Mouse (Mus musculus) embryonic facial prominence, embryonic 13.5 days (tissue): ENCODE measurements around the gene Prickle2. TPM values are rescaled to one million over a fixed set of nuclear protein-coding genes. Genes with fewer than 3 reads are reported as not detected.

Experiments used
- ATAC-seq: fragments of 200-750 bp; cut with Nextera tagmentation; 2 replicates; pipeline ENCODE4 v1.8.0; 2017; ENCODE audit warnings: low read depth; ENCODE audit not compliant: insufficient number of reproducible peaks, insufficient read depth, low FRiP score, low TSS enrichment
- H3K27ac ChIP-seq: fragments of 300-500 bp; sonication (generic); 2 replicates; pipeline ENCODE4 v1.5.1; 2015; ENCODE audit warnings: moderate library complexity, mild to moderate bottlenecking, inconsistent platforms
- H3K27me3 ChIP-seq: fragments of 300-500 bp; sonication (generic); 2 replicates; pipeline ENCODE4 v1.6.1; 2015; ENCODE audit warnings: mild to moderate bottlenecking, inconsistent platforms
- H3K36me3 ChIP-seq: fragments of 300-500 bp; sonication (generic); 2 replicates; pipeline ENCODE4 v1.6.1; 2015; ENCODE audit warnings: mild to moderate bottlenecking, inconsistent platforms
- H3K4me1 ChIP-seq: fragments of 300-500 bp; sonication (generic); 2 replicates; pipeline ENCODE4 v1.6.1; 2015; ENCODE audit warnings: inconsistent platforms
- H3K4me2 ChIP-seq: fragments of 300-500 bp; sonication (generic); 2 replicates; pipeline ENCODE4 v1.6.1; 2015; ENCODE audit warnings: moderate library complexity, mild to moderate bottlenecking, inconsistent platforms
- H3K4me3 ChIP-seq: fragments of 300-500 bp; sonication (generic); 2 replicates; pipeline ENCODE4 v1.5.1; 2015; ENCODE audit warnings: mild to moderate bottlenecking, inconsistent platforms
- H3K9ac ChIP-seq: fragments of 300-500 bp; sonication (generic); 2 replicates; pipeline ENCODE4 v1.6.1; 2015; ENCODE audit warnings: mild to moderate bottlenecking, inconsistent platforms
- H3K9me3 ChIP-seq: fragments of 300-500 bp; sonication (generic); 2 replicates; pipeline ENCODE4 v1.6.1; 2016; ENCODE audit warnings: inconsistent platforms
- WGBS: fragments of 180-500 bp; shearing (Covaris S2); methylation state at CpG from one replicate; pipeline ENCODE4 v1.1.7; 2015; ENCODE audit warnings: mixed read lengths; 5-methylcytosine and 5-hydroxymethylcytosine counted together
- polyA plus RNA-seq: library from polyadenylated mRNA; unstranded; fragments of >200 nt; fragmentation: Nextera tagmentation; extraction: Ambion mirVana; gene quantifications from 2 replicates; pipeline ENCODE4 v1.2.1, GENCODE M21; 2015

Gene Prickle2
- polyA plus RNA-seq, 1 experiment from 2014 or later: 6.5 TPM

- H3K4me1 ChIP-seq: no peaks in the 10 kb centered on the region
- H3K4me3 ChIP-seq: no peak overlapping the region
- H3K27ac ChIP-seq: no peak overlapping the region
- 75% methylated on average over 7 of the region's 7 CpGs for WGBS
- H3K36me3 ChIP-seq: no peaks in the 10 kb centered on the region
- H3K27me3 ChIP-seq: no peaks in the 10 kb centered on the region
- no peak overlapping the region for H3K4me2 ChIP-seq
- no peak for ATAC-seq
- no peak overlapping the region for H3K9ac ChIP-seq
- no peaks in the 10 kb centered on the region for H3K9me3 ChIP-seq
Observed at GRCm38 (mm10) chr6:92346729-92347128, 359.2 kb downstream of the Prickle2 start.

- Histone ChIP-seq H3K27ac (no peak overlapping the region), H3K9ac (no peak overlapping the region), H3K4me2 (no peak overlapping the region), H3K4me3 (no peak overlapping the region), H3K9me3 (no peaks in the 10 kb centered on the region), H3K36me3 (no peaks in the 10 kb centered on the region), H3K4me1 (no peaks in the 10 kb centered on the region), H3K27me3 (no peaks in the 10 kb centered on the region)
- ATAC-seq: no peak
- WGBS: 79% methylated on average over 2 of the region's 2 CpGs
Observed at GRCm38 (mm10) chr6:92345151-92345550, 360.8 kb downstream of the Prickle2 start.

GRCm38 (mm10) chr6:92344588-92344987 lies 361.4 kb downstream of the Prickle2 start:
- Histone ChIP-seq H3K4me2 (no peak overlapping the region), H3K36me3 (no peaks in the 10 kb centered on the region), H3K27me3 (no peaks in the 10 kb centered on the region), H3K4me1 (no peaks in the 10 kb centered on the region), H3K4me3 (no peak overlapping the region), H3K9ac (no peak overlapping the region), H3K9me3 (no peaks in the 10 kb centered on the region), H3K27ac (no peak overlapping the region)
- WGBS: 86% methylated on average over 3 of the region's 3 CpGs
- ATAC-seq: no peak

Other genes starting within 250 kb of the Prickle2 start
- 0.67 and 1.1 TPM in 2 replicates for gene A730049H05Rik, start 110.3 kb upstream of the Prickle2 start, polyA plus RNA-seq
- not detected in 2 replicates for gene Gm15737, start 163.2 kb upstream of the Prickle2 start, polyA plus RNA-seq
- 6.3 and 7.0 TPM in 2 replicates for gene Adamts9, start 237.3 kb upstream of the Prickle2 start, polyA plus RNA-seq